Mouse (Mus musculus) kidney, embryonic 14.5 days (tissue): Measurements from ENCODE around the gene Zdbf2. TPM values are rescaled to one million over a fixed set of nuclear protein-coding genes. Genes with fewer than 3 reads are reported as not detected.
A peak's percentile ranks its signal among the peaks of the same experiment; 100 is the strongest.
"Not testable (repeated sequence)": the region's sequence is repeated elsewhere in the genome, so short reads cannot be mapped to it uniquely, and the experiment has no call there.

Experiments used
- ATAC-seq: fragments of 200-750 bp; cut with Nextera tagmentation; 2 replicates; pipeline ENCODE4 v1.8.0; 2017; ENCODE audit warnings: moderate number of reproducible peaks, mild to moderate bottlenecking, moderate TSS enrichment, moderate library complexity; ENCODE audit not compliant: low FRiP score, low TSS enrichment
- H3K27ac ChIP-seq: fragments of 300-500 bp; sonication (generic); 2 replicates; pipeline ENCODE4 v1.5.1; 2014; ENCODE audit warnings: low read depth, mild to moderate bottlenecking, low read length, moderate library complexity, mixed read lengths
- H3K27me3 ChIP-seq: fragments of 300-500 bp; sonication (generic); 2 replicates; pipeline ENCODE4 v1.6.1; 2014; ENCODE audit warnings: mild to moderate bottlenecking, low read length; ENCODE audit not compliant: control insufficient read depth, insufficient read depth
- H3K36me3 ChIP-seq: fragments of 300-500 bp; sonication (generic); 2 replicates; pipeline ENCODE4 v1.6.1; 2014; ENCODE audit warnings: low read length, mixed read lengths; ENCODE audit not compliant: control insufficient read depth, insufficient read depth
- H3K4me1 ChIP-seq: fragments of 300-500 bp; sonication (generic); 2 replicates; pipeline ENCODE4 v1.6.1; 2014; ENCODE audit warnings: low read length, mixed read lengths; ENCODE audit not compliant: control insufficient read depth, insufficient read depth
- H3K4me2 ChIP-seq: fragments of 300-500 bp; sonication (generic); replicated peaks from 2 replicates; pipeline ENCODE4 v1.6.1; 2014; ENCODE audit warnings: low read depth, mild to moderate bottlenecking, low read length
- H3K4me3 ChIP-seq: fragments of 300-500 bp; sonication (generic); 2 replicates; pipeline ENCODE4 v1.5.1; 2014; ENCODE audit warnings: mild to moderate bottlenecking, low read length
- H3K9ac ChIP-seq: fragments of 300-500 bp; sonication (generic); 2 replicates; pipeline ENCODE4 v1.6.1; 2014; ENCODE audit warnings: low read depth, mild to moderate bottlenecking, low read length, moderate library complexity
- H3K9me3 ChIP-seq: fragments of 300-500 bp; sonication (generic); 2 replicates; pipeline ENCODE4 v1.6.1; 2016; ENCODE audit warnings: low read length; ENCODE audit not compliant: control insufficient read depth
- WGBS: fragments of 180-500 bp; shearing (Covaris S2); extraction: QIAGEN DNeasy Blood & Tissue Kit; methylation state at CpG from one replicate; pipeline ENCODE4 v1.1.7; 2014; 5-methylcytosine and 5-hydroxymethylcytosine counted together
- microRNA-seq: library from miRNA; unstranded; fragments of <30 nt; microRNA quantifications from one replicate; pipeline ENCODE4, GENCODE M21; 2016
- polyA plus RNA-seq: library from polyadenylated mRNA; unstranded; fragments of >200 nt; fragmentation: Nextera tagmentation; extraction: Ambion mirVana; gene quantifications from 2 replicates; pipeline ENCODE4 v1.2.1, GENCODE M21; 2014

The Zdbf2 gene
- polyA plus RNA-seq, 1 experiment from 2014 or later = 8.6 TPM

- ATAC-seq = no peak
- Histone ChIP-seq H3K4me1 (no peaks in the 10 kb centered on the region), H3K36me3 (no peaks in the 10 kb centered on the region), H3K4me3 (peak overlapping the region; percentile 56), H3K4me2 (peak overlapping the region; percentile 48), H3K27ac (no peak overlapping the region), H3K9ac (peak overlapping the region; percentile 75), H3K9me3 (no peaks in the 10 kb centered on the region), H3K27me3 (peaks cover 51% of the 10 kb centered on the region)
- WGBS = 15% methylated on average over 19 of the region's 19 CpGs
Measured at GRCm38 (mm10) chr1:63274046-63274730, 1.1 kb downstream of the Zdbf2 start.

- no peak overlapping the region for H3K4me3 ChIP-seq
- peaks cover 30% of the 10 kb centered on the region for H3K27me3 ChIP-seq
- H3K9me3 ChIP-seq = no peaks in the 10 kb centered on the region
- no peak overlapping the region for H3K9ac ChIP-seq
- WGBS = 33% methylated on average over 5 of the region's 5 CpGs
- H3K4me2 ChIP-seq = no peak overlapping the region
- no peak for ATAC-seq
- H3K27ac ChIP-seq = no peak overlapping the region
- no peaks in the 10 kb centered on the region for H3K36me3 ChIP-seq
- H3K4me1 ChIP-seq = no peaks in the 10 kb centered on the region
Measured at GRCm38 (mm10) chr1:63278106-63278505, 5.0 kb downstream of the Zdbf2 start.

GRCm38 (mm10) chr1:63293965-63294364, 20.9 kb downstream of the Zdbf2 start:
- Histone ChIP-seq H3K9me3 (no peaks in the 10 kb centered on the region), H3K36me3 (no peaks in the 10 kb centered on the region), H3K4me1 (no peaks in the 10 kb centered on the region), H3K4me3 (no peak overlapping the region), H3K4me2 (no peak overlapping the region), H3K27me3 (no peaks in the 10 kb centered on the region), H3K27ac (no peak overlapping the region), H3K9ac (no peak overlapping the region)
- ATAC-seq = no peak
- 67% methylated on average over 7 of the region's 7 CpGs for WGBS

GRCm38 (mm10) chr1:63309661-63310060, 36.6 kb downstream of the Zdbf2 start:
- Histone ChIP-seq H3K4me2 (peak overlapping the region; percentile 33; the same call in 1 of the 2 replicates), H3K36me3 (peaks cover 2% of the 10 kb centered on the region; the same call in 1 of the 2 replicates), H3K27ac (no peak overlapping the region), H3K4me3 (peak overlapping the region; percentile 14), H3K27me3 (peaks cover 16% of the 10 kb centered on the region; the same call in 1 of the 2 replicates), H3K4me1 (no peaks in the 10 kb centered on the region), H3K9ac (no peak overlapping the region), H3K9me3 (no peaks in the 10 kb centered on the region)
- ATAC-seq = no peak
- WGBS = 38% methylated on average over 17 of the region's 18 CpGs

GRCm38 (mm10) chr1:63323565-63324132, 50.6 kb downstream of the Zdbf2 start:
- not testable (repeated sequence) for H3K4me1 ChIP-seq, H3K9ac ChIP-seq, H3K4me2 ChIP-seq, ATAC-seq, H3K4me3 ChIP-seq, H3K36me3 ChIP-seq, H3K27ac ChIP-seq, H3K9me3 ChIP-seq, H3K27me3 ChIP-seq
- WGBS = 42% methylated on average over 12 of the region's 12 CpGs

Small RNAs within 50 kb of the gene (microRNA-seq; reads per million reads assigned to microRNA genes)
- gene Gm24513 = 0.63 reads per million

Other genes with a start within 250 kb of the Zdbf2 start
- 11.5 and 16.5 TPM in 2 replicates for gene Ino80d, start 158.6 kb upstream of the Zdbf2 start, polyA plus RNA-seq
- 691 and 852 TPM in 2 replicates for gene Eef1b2, start 96.4 kb upstream of the Zdbf2 start, polyA plus RNA-seq
- 113 and 147 TPM in 2 replicates for gene Ndufs1, start 96.4 kb upstream of the Zdbf2 start, polyA plus RNA-seq
- 0.10 and 0.28 TPM in 2 replicates for gene Gpr1, start 58.7 kb upstream of the Zdbf2 start, polyA plus RNA-seq
- gene Adam23, start 172.6 kb downstream of the Zdbf2 start, polyA plus RNA-seq = 1.5 and 2.1 TPM in 2 replicates